Mouse (Mus musculus): ENCODE measurements around the gene Gm4858. TPM values are rescaled to one million over a fixed set of nuclear protein-coding genes. Genes with fewer than 3 reads are reported as not detected.
"Not testable (repeated sequence)": the region's sequence is repeated elsewhere in the genome, so short reads cannot be mapped to it uniquely, and the experiment has no call there.

Gene Gm4858
- not detected in 2 replicates for polyA plus RNA-seq (2014; fragmentation: Nextera tagmentation; extraction: Ambion mirVana)

- not testable (repeated sequence) for H3K4me3 ChIP-seq (ENCODE audit: low read depth, low read length); H3K9ac ChIP-seq (replicated peaks; ENCODE audit: low read depth, low read length); H3K4me2 ChIP-seq (ENCODE audit: low read depth, low read length); ATAC-seq (ENCODE audit: low read depth); H3K4me1 ChIP-seq (ENCODE audit: control insufficient read depth, insufficient read depth, low read length); H3K27ac ChIP-seq (ENCODE audit: low read depth, low read length); H3K27me3 ChIP-seq (ENCODE audit: control insufficient read depth, insufficient read depth, low read length); H3K36me3 ChIP-seq (ENCODE audit: control insufficient read depth, insufficient read depth, low read length); H3K9me3 ChIP-seq (ENCODE audit: control insufficient read depth, low read length)
These were observed at the start of gene Gm4858 for GRCm38 (mm10) chr3:93068523-93068922. TSS of gene Gm4858 (plus strand) at chr3:93068823.

- H3K36me3 ChIP-seq (ENCODE audit: control insufficient read depth, insufficient read depth, low read length): no peaks in the 10 kb centered on the region
- H3K27me3 ChIP-seq (ENCODE audit: control insufficient read depth, insufficient read depth, low read length): no peaks in the 10 kb centered on the region
- no peak for ATAC-seq (ENCODE audit: low read depth)
- 92% methylated on average over 2 of the region's 2 CpGs for whole genome bisulfite sequencing
- no peak within 1 kb of the TSS for H3K27ac ChIP-seq (ENCODE audit: low read depth, low read length)
- no peak within 1 kb of the TSS for H3K4me2 ChIP-seq (ENCODE audit: low read depth, low read length)
- H3K9me3 ChIP-seq (ENCODE audit: control insufficient read depth, low read length): no peaks in the 10 kb centered on the region
- no peak within 1 kb of the TSS for H3K9ac ChIP-seq (replicated peaks; ENCODE audit: low read depth, low read length)
- no peak within 1 kb of the TSS for H3K4me3 ChIP-seq (ENCODE audit: low read depth, low read length)
- no peaks in the 10 kb centered on the region for H3K4me1 ChIP-seq (ENCODE audit: control insufficient read depth, insufficient read depth, low read length)
These were observed 49.7 kb upstream of the Gm4858 start, which contains the start of gene Lce1m for GRCm38 (mm10) chr3:93018960-93019359. TSS of gene Lce1m (minus strand) at chr3:93019060.

- Histone ChIP-seq H3K36me3 (ENCODE audit: control insufficient read depth, insufficient read depth, low read length) (no peaks in the 10 kb centered on the region), H3K4me1 (ENCODE audit: control insufficient read depth, insufficient read depth, low read length) (no peaks in the 10 kb centered on the region), H3K9me3 (ENCODE audit: control insufficient read depth, low read length) (no peaks in the 10 kb centered on the region), H3K4me3 (ENCODE audit: low read depth, low read length) (no peak overlapping the region), H3K9ac (replicated peaks; ENCODE audit: low read depth, low read length) (no peak overlapping the region), H3K27me3 (ENCODE audit: control insufficient read depth, insufficient read depth, low read length) (no peaks in the 10 kb centered on the region), H3K27ac (ENCODE audit: low read depth, low read length) (no peak overlapping the region), H3K4me2 (ENCODE audit: low read depth, low read length) (no peak overlapping the region)
- no peak for ATAC-seq (ENCODE audit: low read depth)
- 93% methylated on average over 1 of the region's 1 CpGs for WGBS
These were observed 47.5 kb upstream of the Gm4858 start for GRCm38 (mm10) chr3:93021171-93021570.

- Histone ChIP-seq H3K9me3 (ENCODE audit: control insufficient read depth, low read length) (no peaks in the 10 kb centered on the region), H3K27ac (ENCODE audit: low read depth, low read length) (no peak overlapping the region), H3K9ac (replicated peaks; ENCODE audit: low read depth, low read length) (no peak overlapping the region), H3K36me3 (ENCODE audit: control insufficient read depth, insufficient read depth, low read length) (no peaks in the 10 kb centered on the region), H3K4me2 (ENCODE audit: low read depth, low read length) (no peak overlapping the region), H3K4me3 (ENCODE audit: low read depth, low read length) (no peak overlapping the region), H3K27me3 (ENCODE audit: control insufficient read depth, insufficient read depth, low read length) (no peaks in the 10 kb centered on the region), H3K4me1 (ENCODE audit: control insufficient read depth, insufficient read depth, low read length) (no peaks in the 10 kb centered on the region)
- 80% methylated on average over 3 of the region's 3 CpGs for WGBS
- ATAC-seq (ENCODE audit: low read depth): no peak
These were observed 45.0 kb upstream of the Gm4858 start for GRCm38 (mm10) chr3:93023411-93024184.

- no peaks in the 10 kb centered on the region for H3K4me1 ChIP-seq (ENCODE audit: control insufficient read depth, insufficient read depth, low read length)
- H3K4me2 ChIP-seq (ENCODE audit: low read depth, low read length): no peak overlapping the region
- no peaks in the 10 kb centered on the region for H3K36me3 ChIP-seq (ENCODE audit: control insufficient read depth, insufficient read depth, low read length)
- no peaks in the 10 kb centered on the region for H3K27me3 ChIP-seq (ENCODE audit: control insufficient read depth, insufficient read depth, low read length)
- no peak overlapping the region for H3K27ac ChIP-seq (ENCODE audit: low read depth, low read length)
- no peak overlapping the region for H3K9ac ChIP-seq (replicated peaks; ENCODE audit: low read depth, low read length)
- H3K4me3 ChIP-seq (ENCODE audit: low read depth, low read length): no peak overlapping the region
- no peak for ATAC-seq (ENCODE audit: low read depth)
- H3K9me3 ChIP-seq (ENCODE audit: control insufficient read depth, low read length): no peaks in the 10 kb centered on the region
- WGBS: 79% methylated on average over 2 of the region's 2 CpGs
These were observed 43.1 kb upstream of the Gm4858 start for GRCm38 (mm10) chr3:93025486-93025885.

- Histone ChIP-seq H3K27me3 (ENCODE audit: control insufficient read depth, insufficient read depth, low read length) (no peaks in the 10 kb centered on the region), H3K9me3 (ENCODE audit: control insufficient read depth, low read length) (no peaks in the 10 kb centered on the region), H3K4me3 (ENCODE audit: low read depth, low read length) (no peak overlapping the region), H3K4me2 (ENCODE audit: low read depth, low read length) (no peak overlapping the region), H3K4me1 (ENCODE audit: control insufficient read depth, insufficient read depth, low read length) (no peaks in the 10 kb centered on the region), H3K36me3 (ENCODE audit: control insufficient read depth, insufficient read depth, low read length) (no peaks in the 10 kb centered on the region), H3K9ac (replicated peaks; ENCODE audit: low read depth, low read length) (no peak overlapping the region), H3K27ac (ENCODE audit: low read depth, low read length) (no peak overlapping the region)
- WGBS: 54% methylated on average over 5 of the region's 5 CpGs
- ATAC-seq (ENCODE audit: low read depth): peak; percentile 98
These were observed 37.2 kb upstream of the Gm4858 start for GRCm38 (mm10) chr3:93031450-93031849.

- 96% methylated on average over 1 of the region's 1 CpGs for WGBS
- no peaks in the 10 kb centered on the region for H3K36me3 ChIP-seq (ENCODE audit: control insufficient read depth, insufficient read depth, low read length)
- no peaks in the 10 kb centered on the region for H3K27me3 ChIP-seq (ENCODE audit: control insufficient read depth, insufficient read depth, low read length)
These were observed 18.4 kb upstream of the Gm4858 start for GRCm38 (mm10) chr3:93050182-93050581.

GRCm38 (mm10) chr3:93052826-93053474, 15.7 kb upstream of the Gm4858 start:
- ATAC-seq (ENCODE audit: low read depth): no peak
- H3K27ac ChIP-seq (ENCODE audit: low read depth, low read length): no peak overlapping the region
- no peaks in the 10 kb centered on the region for H3K36me3 ChIP-seq (ENCODE audit: control insufficient read depth, insufficient read depth, low read length)
- no peak overlapping the region for H3K4me2 ChIP-seq (ENCODE audit: low read depth, low read length)
- H3K9ac ChIP-seq (replicated peaks; ENCODE audit: low read depth, low read length): no peak overlapping the region
- H3K4me3 ChIP-seq (ENCODE audit: low read depth, low read length): no peak overlapping the region
- no peaks in the 10 kb centered on the region for H3K9me3 ChIP-seq (ENCODE audit: control insufficient read depth, low read length)
- H3K27me3 ChIP-seq (ENCODE audit: control insufficient read depth, insufficient read depth, low read length): no peaks in the 10 kb centered on the region
- no peaks in the 10 kb centered on the region for H3K4me1 ChIP-seq (ENCODE audit: control insufficient read depth, insufficient read depth, low read length)
- 61% methylated on average over 10 of the region's 10 CpGs for WGBS

More at GRCm38 (mm10) chr3:93050182-93050581, 18.4 kb upstream of the Gm4858 start:
- ATAC-seq (ENCODE audit: low read depth): no peak
- Histone ChIP-seq H3K27ac (ENCODE audit: low read depth, low read length) (no peak overlapping the region), H3K9ac (replicated peaks; ENCODE audit: low read depth, low read length) (no peak overlapping the region), H3K9me3 (ENCODE audit: control insufficient read depth, low read length) (no peaks in the 10 kb centered on the region), H3K4me3 (ENCODE audit: low read depth, low read length) (no peak overlapping the region), H3K4me1 (ENCODE audit: control insufficient read depth, insufficient read depth, low read length) (no peaks in the 10 kb centered on the region), H3K4me2 (ENCODE audit: low read depth, low read length) (no peak overlapping the region)

GRCm38 (mm10) chr3:93086631-93087030, 18.0 kb downstream of the Gm4858 start:
- 89% methylated on average over 2 of the region's 2 CpGs for WGBS
- H3K4me3 ChIP-seq (ENCODE audit: low read depth, low read length): no peak overlapping the region
- no peaks in the 10 kb centered on the region for H3K27me3 ChIP-seq (ENCODE audit: control insufficient read depth, insufficient read depth, low read length)
- H3K9me3 ChIP-seq (ENCODE audit: control insufficient read depth, low read length): no peaks in the 10 kb centered on the region
- no peak overlapping the region for H3K27ac ChIP-seq (ENCODE audit: low read depth, low read length)
- H3K36me3 ChIP-seq (ENCODE audit: control insufficient read depth, insufficient read depth, low read length): no peaks in the 10 kb centered on the region
- no peak for ATAC-seq (ENCODE audit: low read depth)
- no peak overlapping the region for H3K9ac ChIP-seq (replicated peaks; ENCODE audit: low read depth, low read length)
- no peak overlapping the region for H3K4me2 ChIP-seq (ENCODE audit: low read depth, low read length)
- no peaks in the 10 kb centered on the region for H3K4me1 ChIP-seq (ENCODE audit: control insufficient read depth, insufficient read depth, low read length)

Data from neural tube, embryonic 14.5 days (tissue).